Mouse (Mus musculus) megakaryocyte, embryonic 14.5 days (primary cell): ENCODE measurements at regions not wholly inside any gene's neighbourhood (a gene's known extent, or its start where the extent isn't known, plus 50 kb on each side); places are given as distances from the start of the nearest gene placed in this dataset.

Source experiments
- FLI1 ChIP-seq: IDR thresholded peaks from 2 replicates; pipeline ENCODE4 v1.6.1; 2012; ENCODE audit warnings: low read length, inconsistent platforms, mixed read lengths
- GATA1 ChIP-seq: IDR thresholded peaks from 3 replicates; pipeline ENCODE4 v1.6.1; 2012; ENCODE audit warnings: mixed read lengths, low read length, inconsistent platforms, borderline replicate concordance

DNA sequence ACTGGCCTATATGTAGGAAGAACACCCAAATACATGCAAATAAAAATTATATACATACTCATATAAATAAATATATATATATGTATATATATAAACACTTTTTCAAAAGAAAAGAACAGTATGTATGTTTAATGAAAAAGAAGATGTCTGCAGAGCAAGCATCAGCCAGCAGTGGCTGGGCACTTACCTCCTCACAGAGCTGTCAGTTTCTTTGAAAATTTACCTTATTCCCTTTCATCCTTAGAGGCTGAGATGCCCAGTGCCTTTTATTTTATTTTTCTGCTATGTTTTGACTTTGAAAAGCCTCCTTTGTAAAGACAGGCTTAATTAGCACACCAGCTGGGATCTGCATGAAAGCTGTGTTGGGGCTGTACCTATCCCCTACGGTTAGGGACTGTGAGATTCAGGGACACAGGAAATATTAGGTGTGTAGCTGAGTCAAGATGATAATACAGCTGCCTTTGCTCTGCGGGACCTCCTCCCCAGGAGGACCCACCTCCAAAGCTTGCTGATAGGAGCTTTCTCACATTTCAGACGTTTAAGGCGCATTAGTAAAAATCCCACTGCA is 751.0 kb upstream of the Tbl1xr1 start:
- TF ChIP-seq GATA1 (no peak), FLI1 (no peak)
